In the genomic region with DNA sequence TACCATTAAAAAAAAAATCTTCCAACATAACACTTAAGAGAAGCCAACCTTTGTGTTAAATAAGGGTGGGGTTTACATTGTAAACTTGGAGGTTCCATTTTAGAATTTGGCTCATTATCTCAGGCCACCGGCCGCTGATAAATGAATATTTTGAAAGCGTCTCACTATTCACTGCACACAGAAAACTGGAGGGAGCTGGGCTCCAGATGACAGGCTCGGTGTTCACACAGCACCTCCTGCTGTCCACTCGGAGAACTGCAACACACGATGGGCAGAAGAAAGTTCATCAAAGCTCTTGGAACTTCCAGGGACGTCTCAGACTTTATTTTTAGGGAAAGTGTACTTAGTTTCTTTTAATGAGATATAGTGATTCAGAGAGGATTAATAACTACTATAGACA, we compare ENCODE assay signal across 9 mouse cellular contexts.
A peak's percentile ranks its signal among the peaks of the same experiment; 100 is the strongest.
DNase-seq lines count a peak whose midpoint lies in the region; ATAC-seq and TF ChIP-seq lines count a peak whose summit lies in the region.
"Had no signal": no experiment of that assay in that cellular context is flagged by ENCODE, and none has a peak within 500 bp of the region (broad histone marks: within the 10 kb centered on the region; RNA-seq: fewer than 3 reads in every experiment).

No protein-coding gene starts in this region.

- no peak for TF ChIP-seq POLR2A in ES-Bruce4 (IDR thresholded peaks at IDR 0.05; ENCODE audit: insufficient read depth, low read length)

- H3K9ac ChIP-seq in ES-Bruce4 (ENCODE audit: low read depth, poor library complexity, severe bottlenecking): no peak overlapping the region
- no peak overlapping the region for H3K9ac ChIP-seq in forebrain, embryonic 15.5 days (replicated peaks)
- H3K9ac ChIP-seq in liver, embryonic 13.5 days: no peak overlapping the region
- H3K9ac ChIP-seq: limb, embryonic 13.5 days had no signal

- H3K36me3 ChIP-seq in ES-Bruce4 (ENCODE audit: control insufficient read depth, insufficient read depth, low read length, poor library complexity, severe bottlenecking): no peaks in the 10 kb centered on the region
- H3K36me3 ChIP-seq in forebrain, embryonic 15.5 days: no peaks in the 10 kb centered on the region
- H3K36me3 ChIP-seq in liver, embryonic 13.5 days: no peaks in the 10 kb centered on the region
- H3K36me3 ChIP-seq: limb, embryonic 13.5 days had no signal

- TF ChIP-seq EP300 in ES-Bruce4 (IDR thresholded peaks at IDR 0.05; ENCODE audit: insufficient read depth, low read depth, low read length): no peak

- no peak overlapping the region for H3K4me3 ChIP-seq in ES-Bruce4 (ENCODE audit: low read depth, low read length)
- H3K4me3 ChIP-seq in forebrain, embryonic 15.5 days: no peak overlapping the region
- no peak overlapping the region for H3K4me3 ChIP-seq in liver, embryonic 13.5 days (replicated peaks)
- H3K4me3 ChIP-seq: limb, embryonic 13.5 days had no signal

- no peaks in the 10 kb centered on the region for H3K9me3 ChIP-seq in ES-Bruce4 (replicated peaks; ENCODE audit: control insufficient read depth, insufficient read depth, low read length, poor library complexity, severe bottlenecking)
- H3K9me3 ChIP-seq in forebrain, embryonic 15.5 days: no peaks in the 10 kb centered on the region
- H3K9me3 ChIP-seq in liver, embryonic 13.5 days (replicated peaks): no peaks in the 10 kb centered on the region
- H3K9me3 ChIP-seq: limb, embryonic 13.5 days had no signal

- H3K27ac ChIP-seq in ES-Bruce4 (ENCODE audit: insufficient read depth, low read length): no peak overlapping the region
- no peak overlapping the region for H3K27ac ChIP-seq in forebrain, embryonic 15.5 days (replicated peaks)
- H3K27ac ChIP-seq in liver, embryonic 13.5 days: no peak overlapping the region
- H3K27ac ChIP-seq: limb, embryonic 13.5 days had no signal

- no peak overlapping the region for H3K4me2 ChIP-seq in forebrain, embryonic 15.5 days (replicated peaks)
- no peak overlapping the region for H3K4me2 ChIP-seq in liver, embryonic 13.5 days
- H3K4me2 ChIP-seq: limb, embryonic 13.5 days had no signal

- DNase-seq in 3T3-L1 (ENCODE audit: low read depth, low spot score): peak; percentile 83
- peak; percentile 31 for DNase-seq in c-Kit-positive CD71-positive TER-119-positive erythroid progenitor cells, embryonic 14.5 days (ENCODE audit: low spot score)
- peak; percentile 81 for DNase-seq in kidney, postnatal 10 days
- DNase-seq in liver, embryonic 13.5 days: peak; percentile 11
- DNase-seq in right cerebral cortex, postnatal 10 days (ENCODE audit: low spot score in 2 of 2): peak; percentile 65 to 77

- H3K27me3 ChIP-seq in ES-Bruce4 (ENCODE audit: control insufficient read depth, insufficient read depth, low read length, poor library complexity, severe bottlenecking): no peaks in the 10 kb centered on the region
- H3K27me3 ChIP-seq in forebrain, embryonic 15.5 days: peaks cover 21% of the 10 kb centered on the region
- no peaks in the 10 kb centered on the region for H3K27me3 ChIP-seq in liver, embryonic 13.5 days
- H3K27me3 ChIP-seq: limb, embryonic 13.5 days had no signal

- TF ChIP-seq CTCF in ES-Bruce4 (IDR thresholded peaks at IDR 0.05; ENCODE audit: low read depth, low read length): peak; percentile 87

- ATAC-seq in forebrain, embryonic 15.5 days (replicated peaks): peak; percentile 51; the same call in 1 of the 2 replicates
- ATAC-seq in liver, embryonic 13.5 days (ENCODE audit: low read depth): no peak
- ATAC-seq in erythroblast, adult 5-6 weeks (replicated peaks; ENCODE audit: low FRiP score, poor library complexity, severe bottlenecking): no peak

- no peaks in the 10 kb centered on the region for H3K4me1 ChIP-seq in ES-Bruce4 (ENCODE audit: control insufficient read depth, insufficient read depth, low read length)
- H3K4me1 ChIP-seq in forebrain, embryonic 15.5 days: peaks cover 26% of the 10 kb centered on the region
- H3K4me1 ChIP-seq in liver, embryonic 13.5 days (replicated peaks): no peaks in the 10 kb centered on the region
- H3K4me1 ChIP-seq: limb, embryonic 13.5 days had no signal

- WGBS in forebrain, embryonic 15.5 days: 0% methylated on average over 7 of the region's 7 CpGs
- 2% methylated on average over 7 of the region's 7 CpGs for WGBS in liver, embryonic 13.5 days (ENCODE audit: insufficient replicate concordance)

Comparison
In these comparisons a context has a peak if more than half of its experiments do, and no peak if none do; other contexts are left out.
1. DNase-seq: peak in every context shown above with its lines; median percentile 83 in 3T3-L1; 81 in kidney, postnatal 10 days; 71 in right cerebral cortex, postnatal 10 days; 31 in c-Kit-positive CD71-positive TER-119-positive erythroid progenitor cells, embryonic 14.5 days; 11 in liver, embryonic 13.5 days.